Mouse (Mus musculus): ENCODE data around the gene Tent5b.
A peak's percentile ranks its signal among the peaks of the same experiment; 100 is the strongest.

Gene Tent5b

GRCm38 (mm10) chr4:133479458-133480184 lies at the start of gene Tent5b:
Tent5b (plus strand) TSS chr4:133480132.
- peak; percentile 95 to 96 for DNase-seq (ENCODE audit: low spot score in 2 of 2)

GRCm38 (mm10) chr4:133431508-133431907 lies 48.4 kb upstream of the Tent5b start:
- DNase-seq (ENCODE audit: low spot score in 2 of 2): no peak

GRCm38 (mm10) chr4:133432560-133433171 lies 47.3 kb upstream of the Tent5b start:
- DNase-seq (ENCODE audit: low spot score in 2 of 2): peak; percentile 30 to 56

GRCm38 (mm10) chr4:133435921-133436320 lies 44.0 kb upstream of the Tent5b start:
- DNase-seq (ENCODE audit: low spot score in 2 of 2): no peak

- no peak for DNase-seq (ENCODE audit: low spot score in 2 of 2)
Measured at GRCm38 (mm10) chr4:133439460-133440376, 40.2 kb upstream of the Tent5b start.

DNA sequence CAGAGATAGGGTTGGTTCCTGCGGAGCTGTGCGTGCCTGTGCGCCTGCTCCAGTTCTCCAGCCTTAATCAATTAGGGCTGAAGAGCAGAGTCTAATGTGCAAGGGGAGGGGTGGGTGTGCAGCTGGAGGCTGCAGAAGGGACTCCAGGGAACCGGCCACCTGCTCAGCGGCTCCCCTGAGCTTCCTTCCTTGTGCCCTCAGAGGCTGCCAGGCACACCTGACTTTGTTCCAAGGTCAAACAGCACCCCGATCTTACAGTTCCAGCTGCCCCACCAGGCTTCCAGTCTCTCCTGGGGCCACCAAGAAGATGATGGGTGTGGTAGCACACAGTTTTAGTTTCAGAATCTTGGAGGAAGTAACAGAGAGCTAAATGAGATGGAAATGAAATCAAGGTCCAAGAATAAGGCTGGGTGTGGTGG lies 39.5 kb upstream of the Tent5b start:
- DNase-seq (ENCODE audit: low spot score in 2 of 2): no peak

GRCm38 (mm10) chr4:133442194-133442593 lies 37.7 kb upstream of the Tent5b start:
- no peak for DNase-seq (ENCODE audit: low spot score in 2 of 2)

DNA sequence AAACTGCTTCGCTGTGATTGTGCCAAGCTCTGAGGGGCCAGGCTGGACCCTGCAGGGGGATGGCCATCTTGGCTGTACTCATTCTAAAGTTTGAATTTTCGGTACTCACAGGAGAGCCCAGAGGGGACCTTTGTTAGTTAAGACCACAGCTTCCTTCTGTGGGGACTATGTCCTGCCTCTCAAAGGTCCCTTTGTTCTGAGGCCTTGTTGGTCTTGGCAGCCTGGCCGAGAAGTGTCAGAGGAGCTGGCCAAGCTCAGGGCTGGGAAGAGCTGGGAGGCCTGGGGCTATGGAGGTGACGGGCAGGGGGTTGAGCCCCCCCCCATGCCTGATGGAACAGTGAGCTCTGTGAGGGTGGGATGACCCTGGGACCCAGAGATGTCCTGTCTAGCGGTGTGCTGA lies 36.8 kb upstream of the Tent5b start:
- DNase-seq (ENCODE audit: low spot score in 2 of 2): no peak

DNA sequence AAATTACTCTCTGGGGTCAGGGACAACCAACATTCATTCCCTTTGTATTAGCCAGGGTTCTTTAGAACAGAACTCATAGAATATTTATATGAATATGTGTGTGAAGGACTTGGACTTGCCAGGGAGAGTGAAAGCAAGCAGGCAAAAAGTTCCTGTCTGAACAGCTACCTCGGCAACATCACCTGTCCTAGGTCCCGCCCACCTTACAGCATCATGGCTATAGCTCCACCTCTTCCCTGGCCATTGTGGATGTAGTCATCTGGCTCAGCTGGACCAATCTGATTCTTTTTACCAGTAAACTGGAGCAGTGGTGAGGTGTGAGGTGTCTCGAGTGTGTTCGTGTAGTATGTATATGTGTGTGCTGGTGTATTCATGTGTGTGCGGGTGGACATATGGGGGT lies 34.2 kb upstream of the Tent5b start:
- DNase-seq (ENCODE audit: low spot score in 2 of 2): no peak

GRCm38 (mm10) chr4:133447366-133447765 lies 32.6 kb upstream of the Tent5b start:
- no peak for DNase-seq (ENCODE audit: low spot score in 2 of 2)

GRCm38 (mm10) chr4:133447967-133448366 lies 32.0 kb upstream of the Tent5b start:
- no peak for DNase-seq (ENCODE audit: low spot score in 2 of 2)

DNA sequence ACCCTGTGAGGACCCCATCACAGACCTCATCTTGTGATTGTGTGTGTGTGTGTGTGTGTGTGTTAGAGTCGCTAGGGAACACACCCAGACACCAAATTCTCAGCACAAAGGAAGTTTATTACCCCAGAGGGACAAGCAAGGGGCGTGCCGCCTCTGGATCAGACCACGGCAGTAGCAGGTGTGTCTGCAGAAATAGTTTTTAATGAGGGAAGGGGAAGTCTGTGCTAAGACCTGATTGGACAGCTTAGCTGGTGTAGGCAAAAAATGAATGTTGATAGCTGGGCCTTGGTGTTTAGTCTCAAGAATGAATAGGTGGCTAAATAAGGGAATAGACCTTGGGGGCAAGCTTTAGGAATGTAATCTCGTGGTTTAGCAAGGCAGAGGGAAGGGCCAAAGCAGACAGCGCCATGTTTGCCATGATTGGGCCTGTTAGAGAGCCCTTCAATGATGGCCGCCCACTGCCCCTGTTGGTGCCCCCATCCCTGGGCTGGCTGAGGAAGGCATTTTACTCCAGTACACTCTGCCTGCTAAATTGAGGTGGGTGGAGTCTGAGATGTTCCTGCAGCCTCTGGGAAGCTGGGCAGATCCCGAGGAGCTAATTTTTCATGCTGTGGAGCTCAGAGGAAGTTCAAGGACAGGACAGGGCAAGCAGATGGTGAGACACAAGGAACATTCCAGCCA lies 31.1 kb upstream of the Tent5b start:
- DNase-seq (ENCODE audit: low spot score in 2 of 2): no peak

- no peak for DNase-seq (ENCODE audit: low spot score in 2 of 2)
Measured at GRCm38 (mm10) chr4:133449726-133450125, 30.2 kb upstream of the Tent5b start.

DNA sequence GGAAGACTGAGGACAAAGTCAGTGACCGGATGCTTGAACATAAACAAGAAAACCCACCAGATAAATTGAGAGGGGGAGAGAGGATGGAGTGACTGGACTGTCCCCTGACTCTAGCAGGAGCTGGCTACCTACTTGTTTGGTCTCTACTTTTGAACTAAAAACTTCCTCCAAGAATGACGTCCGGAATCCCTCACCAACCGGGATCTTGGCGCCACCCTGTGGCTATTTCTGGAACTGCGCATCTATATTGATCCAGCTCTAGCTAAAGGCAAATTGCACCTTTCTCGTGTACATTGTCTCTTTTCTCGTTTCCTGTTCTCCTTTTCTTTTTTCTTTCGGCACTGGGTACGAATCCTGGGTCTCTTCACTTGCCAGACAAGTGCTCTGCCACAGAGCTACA lies 28.4 kb upstream of the Tent5b start:
- peak; percentile 22 to 32 for DNase-seq (ENCODE audit: low spot score in 2 of 2)

DNA sequence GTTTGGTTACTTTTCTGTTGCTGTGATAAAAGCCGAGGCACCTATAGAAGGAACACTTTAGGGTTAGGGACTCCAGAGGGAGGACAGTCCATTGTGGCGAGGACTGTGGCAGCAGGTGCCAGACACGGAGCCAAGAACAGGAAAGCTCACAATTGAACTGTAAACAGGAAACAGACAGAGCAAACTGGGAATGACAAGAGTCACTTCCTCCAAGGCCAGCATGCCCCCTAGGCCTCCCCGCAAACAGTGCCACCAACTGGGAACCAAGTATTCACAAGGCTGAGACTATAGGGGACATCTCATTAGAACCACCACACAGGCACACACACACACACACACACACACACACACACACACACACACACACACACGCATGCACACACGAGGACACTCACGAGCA lies 27.5 kb upstream of the Tent5b start:
- DNase-seq (ENCODE audit: low spot score in 2 of 2): no peak

GRCm38 (mm10) chr4:133458044-133458443 lies 21.9 kb upstream of the Tent5b start:
- DNase-seq (ENCODE audit: low spot score in 2 of 2): no peak

DNA sequence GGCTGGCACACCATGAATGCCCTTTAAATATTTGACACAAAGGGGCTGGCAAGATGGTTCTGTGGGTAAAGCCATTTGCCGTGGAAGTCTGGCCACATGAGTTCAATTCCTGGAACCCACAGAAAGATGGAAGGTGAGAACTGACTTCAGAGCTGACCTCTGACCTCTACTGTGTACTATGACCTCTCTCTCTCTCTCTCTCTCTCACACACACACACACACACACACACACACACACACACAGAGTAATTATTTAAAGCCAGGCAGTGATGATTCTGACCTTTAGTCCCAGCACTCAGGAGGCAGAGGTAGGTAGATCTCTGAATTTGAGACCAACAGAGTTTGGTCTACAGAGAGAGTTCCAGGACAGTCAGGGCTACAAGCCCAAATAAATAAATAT lies 19.9 kb upstream of the Tent5b start:
- no peak for DNase-seq (ENCODE audit: low spot score in 2 of 2)

GRCm38 (mm10) chr4:133460796-133461325 lies 19.1 kb upstream of the Tent5b start:
- no peak for DNase-seq (ENCODE audit: low spot score in 2 of 2)

GRCm38 (mm10) chr4:133461362-133461761 lies 18.6 kb upstream of the Tent5b start:
- no peak for DNase-seq (ENCODE audit: low spot score in 2 of 2)

- DNase-seq (ENCODE audit: low spot score in 2 of 2): no peak
Measured at GRCm38 (mm10) chr4:133463184-133463583, 16.7 kb upstream of the Tent5b start.

DNA sequence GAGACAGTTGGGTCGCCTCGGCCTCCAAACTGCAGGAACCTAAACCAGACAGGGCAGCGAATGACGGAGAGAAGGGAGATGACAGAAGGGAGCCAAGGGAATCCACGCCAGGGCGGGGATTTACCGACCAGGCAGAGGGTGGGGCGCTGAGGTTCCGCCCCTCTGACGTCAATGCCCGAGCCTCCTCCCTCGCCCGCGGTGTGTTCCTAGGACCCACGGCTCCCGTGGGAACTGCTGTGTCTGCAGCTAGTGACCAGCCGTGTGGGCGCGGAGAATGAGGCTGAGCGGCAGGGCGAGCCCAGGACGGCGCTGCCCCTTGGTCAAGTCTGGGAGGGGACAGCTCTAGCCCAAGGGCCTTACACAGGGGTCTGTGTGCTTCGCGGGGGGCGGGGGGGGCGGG lies 11.9 kb upstream of the Tent5b start:
- peak; percentile 67 to 69 for DNase-seq (ENCODE audit: low spot score in 2 of 2)

- DNase-seq (ENCODE audit: low spot score in 2 of 2): no peak
Measured at GRCm38 (mm10) chr4:133469122-133469521, 10.8 kb upstream of the Tent5b start.
